8 mouse cellular contexts compared by ENCODE assay signal in genomic region chr7:15914252-15914651, GRCm38 (mm10). TPM values are rescaled to one million over a fixed set of nuclear protein-coding genes. Genes with fewer than 3 reads are reported as not detected.
DNase-seq lines count a peak whose midpoint lies in the region; ATAC-seq and TF ChIP-seq lines count a peak whose summit lies in the region.
"Had no signal": no experiment of that assay in that cellular context is flagged by ENCODE, and none has a peak within 500 bp of the region (broad histone marks: within the 10 kb centered on the region; RNA-seq: fewer than 3 reads in every experiment).

No protein-coding gene starts in this region.

- peaks cover 3% of the 10 kb centered on the region for H3K79me2 ChIP-seq in C2C12 (ENCODE audit: control insufficient read depth, insufficient read depth)
- H3K79me2 ChIP-seq in CH12.LX (replicated peaks; ENCODE audit: control insufficient read depth, extremely low read depth, insufficient read depth, poor library complexity, severe bottlenecking): no peaks in the 10 kb centered on the region

- DNase-seq in kidney, adult 18-20 months: peak; percentile 36
- DNase-seq in CH12.LX (ENCODE audit: extremely low read depth): peak; percentile 58
- peak; percentile 53 for DNase-seq in embryo, embryonic 10 days (ENCODE audit: low spot score)
- peak in 2 of 3 experiments; percentile 27 to 40 for DNase-seq in liver, embryonic 14.5 days (ENCODE audit: low read depth in 3 of 3, low spot score in 3 of 3)
- DNase-seq in spleen, adult 2 months (ENCODE audit: low read depth in 1 of 2, low spot score in 2 of 2): peak; percentile 21 to 37

- H3K4me1 ChIP-seq in kidney, embryonic 14.5 days (ENCODE audit: control insufficient read depth, insufficient read depth, low read length): no peaks in the 10 kb centered on the region
- peaks cover 5 to 10% of the 10 kb centered on the region in 2 experiments; a peak in 3 of 4 replicates for H3K4me1 ChIP-seq in CH12.LX (ENCODE audit: control insufficient read depth in 1 of 2, insufficient read depth in 2 of 2)
- peaks cover 2 to 7% of the 10 kb centered on the region in 2 experiments; a peak in 2 of 4 replicates for H3K4me1 ChIP-seq in liver, embryonic 14.5 days (replicated peaks; ENCODE audit: control insufficient read depth in 2 of 2, insufficient read depth in 2 of 2, low read length in 1 of 2)
- H3K4me1 ChIP-seq in spleen, adult 2 months (ENCODE audit: control insufficient read depth, insufficient read depth, insufficient read length): no peaks in the 10 kb centered on the region; the same call in 1 of the 2 replicates
- H3K4me1 ChIP-seq: lung, embryonic 15.5 days had no signal

- dilution Hi-C loops in CH12.LX (cut with MboI; ENCODE audit: extremely low pct_ligation_motif_present, extremely low pct_unique_long_range_greater_than_20kb, low sequenced_read_pairs): no loop called here

- ATAC-seq in kidney, embryonic 14.5 days (ENCODE audit: low FRiP score, low TSS enrichment): no peak
- ATAC-seq in liver, embryonic 14.5 days (ENCODE audit: insufficient read depth): no peak

- no peaks in the 10 kb centered on the region for H3K9me3 ChIP-seq in kidney, embryonic 14.5 days (ENCODE audit: control insufficient read depth, low read length)
- no peaks in the 10 kb centered on the region for H3K9me3 ChIP-seq in CH12.LX (replicated peaks; ENCODE audit: low read length)
- H3K9me3 ChIP-seq in liver, embryonic 14.5 days (ENCODE audit: control insufficient read depth, low read length): no peaks in the 10 kb centered on the region
- H3K9me3 ChIP-seq: lung, embryonic 15.5 days had no signal

- TF ChIP-seq RAD21 in CH12.LX (IDR thresholded peaks at IDR 0.05; ENCODE audit: low read depth, low read length): peak; percentile 52

- peaks cover 18% of the 10 kb centered on the region; the same call in 1 of the 2 replicates for H3K36me3 ChIP-seq in kidney, embryonic 14.5 days (ENCODE audit: control insufficient read depth, insufficient read depth, low read length)
- peaks cover 17% of the 10 kb centered on the region for H3K36me3 ChIP-seq in C2C12 (ENCODE audit: control insufficient read depth, insufficient read depth)
- peaks cover 22 to 30% of the 10 kb centered on the region in 2 experiments for H3K36me3 ChIP-seq in CH12.LX (replicated peaks in 1 of 2; ENCODE audit: control insufficient read depth in 1 of 2, insufficient read depth in 1 of 2, low read length in 1 of 2)
- H3K36me3 ChIP-seq in liver, embryonic 14.5 days (replicated peaks; ENCODE audit: control insufficient read depth, insufficient read depth, low read depth): no peaks in the 10 kb centered on the region; the same call in 1 of the 2 replicates
- H3K36me3 ChIP-seq in spleen, adult 2 months (ENCODE audit: control insufficient read depth, insufficient read depth, low read length): peaks cover 5% of the 10 kb centered on the region

- TF ChIP-seq CTCF in C2C12 (IDR thresholded peaks at IDR 0.05; ENCODE audit: control insufficient read depth, insufficient read depth, insufficient read length) (peak; percentile 8), CH12.LX (conservative IDR thresholded peaks at IDR 0.05 in 1 of 2, IDR thresholded peaks at IDR 0.05 in 1 of 2; ENCODE audit: low read depth in 2 of 2, low read length in 2 of 2) (peak; percentile 81 to 99)
- TF ChIP-seq CTCF in liver, embryonic 14.5 days (IDR thresholded peaks at IDR 0.05; ENCODE audit: low read depth): peak; percentile 82
- TF ChIP-seq CTCF in spleen, adult 2 months (IDR thresholded peaks at IDR 0.05; ENCODE audit: extremely low read depth, insufficient read depth, insufficient read length, insufficient replicate concordance): peak; percentile 36; the same call in 1 of the 2 replicates

- in situ Hi-C loops in CH12.LX (cut with MboI; ENCODE audit: low pct_ligation_motif_present, low pct_unique_long_range_greater_than_20kb, low sequenced_read_pairs): no loop called here

- TF ChIP-seq POLR2A in CH12.LX (IDR thresholded peaks at IDR 0.05; ENCODE audit: low read depth, low read length): no peak
- TF ChIP-seq POLR2A in spleen, adult 2 months (IDR thresholded peaks at IDR 0.05; ENCODE audit: low read depth, low read length): no peak

- H3K4me3 ChIP-seq in kidney, embryonic 14.5 days (ENCODE audit: low read length): no peak overlapping the region
- no peak overlapping the region for H3K4me3 ChIP-seq in C2C12 (ENCODE audit: insufficient read depth, poor library complexity, severe bottlenecking)
- H3K4me3 ChIP-seq in CH12.LX (replicated peaks in 1 of 3; ENCODE audit: low read depth in 2 of 3, low read length in 2 of 3, poor library complexity in 1 of 3): no peak overlapping the region
- no peak overlapping the region for H3K4me3 ChIP-seq in liver, embryonic 14.5 days (ENCODE audit: insufficient read depth in 1 of 2, low read depth in 2 of 2, low read length in 2 of 2)
- H3K4me3 ChIP-seq in spleen, adult 2 months (ENCODE audit: extremely low read depth, insufficient read depth, insufficient read length): no peak overlapping the region
- H3K4me3 ChIP-seq: lung, embryonic 15.5 days had no signal

- 37% methylated on average over 2 of the region's 2 CpGs for WGBS in kidney, embryonic 14.5 days
- WGBS in liver, embryonic 14.5 days (ENCODE audit: insufficient replicate concordance): 25% methylated on average over 2 of the region's 2 CpGs
- WGBS in spleen, adult 2 months: 18% methylated on average over 2 of the region's 2 CpGs

- no peak overlapping the region for H3K4me2 ChIP-seq in kidney, embryonic 14.5 days (replicated peaks; ENCODE audit: low read depth, low read length)
- H3K4me2 ChIP-seq in CH12.LX (ENCODE audit: insufficient read depth, low read depth, poor library complexity, severe bottlenecking): no peak overlapping the region
- H3K4me2 ChIP-seq in liver, embryonic 14.5 days (ENCODE audit: low read depth): no peak overlapping the region
- H3K4me2 ChIP-seq: lung, embryonic 15.5 days had no signal

- H3K79me3 ChIP-seq in C2C12 (ENCODE audit: low read depth): no peaks in the 10 kb centered on the region

- H3ac ChIP-seq in C2C12 (ENCODE audit: control insufficient read depth, insufficient read length, low read depth): no peak overlapping the region

- H3K27ac ChIP-seq in kidney, embryonic 14.5 days (ENCODE audit: low read depth, low read length): no peak overlapping the region
- H3K27ac ChIP-seq in CH12.LX (ENCODE audit: insufficient read depth, low read depth): no peak overlapping the region
- H3K27ac ChIP-seq in liver, embryonic 14.5 days: no peak overlapping the region
- no peak overlapping the region for H3K27ac ChIP-seq in spleen, adult 2 months (ENCODE audit: insufficient read depth, low read length)
- H3K27ac ChIP-seq: lung, embryonic 15.5 days had no signal

- TF ChIP-seq EP300 in CH12.LX (IDR thresholded peaks at IDR 0.05; ENCODE audit: low read length): no peak
- TF ChIP-seq EP300 in liver, embryonic 14.5 days (IDR thresholded peaks at IDR 0.05; ENCODE audit: low read depth): no peak

- no peak overlapping the region for H3K9ac ChIP-seq in kidney, embryonic 14.5 days (ENCODE audit: low read depth, low read length)
- H3K9ac ChIP-seq in CH12.LX (ENCODE audit: insufficient read depth, low read depth): no peak overlapping the region
- no peak overlapping the region for H3K9ac ChIP-seq in liver, embryonic 14.5 days (replicated peaks)
- H3K9ac ChIP-seq: lung, embryonic 15.5 days had no signal

- no peaks in the 10 kb centered on the region for H3K27me3 ChIP-seq in kidney, embryonic 14.5 days (ENCODE audit: control insufficient read depth, insufficient read depth, low read length)
- H3K27me3 ChIP-seq in C2C12 (ENCODE audit: control insufficient read depth, insufficient read depth, insufficient read length) (no peaks in the 10 kb centered on the region), CH12.LX (replicated peaks) (no peaks in the 10 kb centered on the region)
- no peaks in the 10 kb centered on the region for H3K27me3 ChIP-seq in liver, embryonic 14.5 days (ENCODE audit: control insufficient read depth, insufficient read depth, low read length)
- no peaks in the 10 kb centered on the region for H3K27me3 ChIP-seq in spleen, adult 2 months (ENCODE audit: control insufficient read depth, insufficient read depth, low read length)
- H3K27me3 ChIP-seq: lung, embryonic 15.5 days had no signal

RNA-seq across cellular contexts. Expression of gene Selenow, which starts 8.0 kb away (rescaled TPM):
- 811 and 907 TPM in 2 replicates for polyA plus RNA-seq in kidney, embryonic 14.5 days (2014; fragmentation: Nextera tagmentation; extraction: Ambion mirVana)
- polyA plus RNA-seq in C2C12 (2012; fragmentation: generic; extraction: Trizol) (423 TPM), CH12.LX (2012; ENCODE audit: insufficient read length, low read depth) (244 and 257 TPM in 2 replicates)
- total RNA-seq in CH12.LX (2012; rRNA removed) (62.2 and 65.2 TPM in 2 replicates), CH12.LX (2014; rRNA removed) (44.1 and 44.9 TPM in 2 replicates)
- 169 and 186 TPM in 2 replicates for polyA plus RNA-seq in liver, embryonic 14.5 days (2012; rRNA removed)
- 334 and 343 TPM in 2 replicates for polyA plus RNA-seq in liver, embryonic 14.5 days (2014; fragmentation: Nextera tagmentation; extraction: Ambion mirVana)
- 210 and 358 TPM in 2 replicates for polyA plus RNA-seq in spleen, adult 2 months (2012; rRNA removed)

RNA-seq across cellular contexts. Expression of gene Nop53, which starts 31.6 kb away (rescaled TPM):
- 203 and 216 TPM in 2 replicates for polyA plus RNA-seq in kidney, embryonic 14.5 days (2014; fragmentation: Nextera tagmentation; extraction: Ambion mirVana)
- polyA plus RNA-seq in C2C12 (2012; fragmentation: generic; extraction: Trizol) (228 TPM), CH12.LX (2012; ENCODE audit: insufficient read length, low read depth) (291 and 339 TPM in 2 replicates)
- total RNA-seq in CH12.LX (2012; rRNA removed) (234 and 310 TPM in 2 replicates), CH12.LX (2014; rRNA removed) (171 and 199 TPM in 2 replicates)
- 32.1 and 56.9 TPM in 2 replicates for polyA plus RNA-seq in liver, embryonic 14.5 days (2012; rRNA removed)
- polyA plus RNA-seq in liver, embryonic 14.5 days (2014; fragmentation: Nextera tagmentation; extraction: Ambion mirVana): 75.9 and 96.8 TPM in 2 replicates
- 147 and 203 TPM in 2 replicates for polyA plus RNA-seq in spleen, adult 2 months (2012; rRNA removed)

RNA-seq across cellular contexts. Expression of gene Crxos, which starts 31.8 kb away (rescaled TPM):
- not detected in 2 replicates for polyA plus RNA-seq in kidney, embryonic 14.5 days (2014; fragmentation: Nextera tagmentation; extraction: Ambion mirVana)
- polyA plus RNA-seq in C2C12 (2012; fragmentation: generic; extraction: Trizol) (not detected), CH12.LX (2012; ENCODE audit: insufficient read length, low read depth) (0.94 and 1.5 TPM in 2 replicates)
- total RNA-seq in CH12.LX (2012; rRNA removed) (0.71 TPM in 1 of 2 replicates, not detected in the other), CH12.LX (2014; rRNA removed) (1.1 and 1.7 TPM in 2 replicates)
- polyA plus RNA-seq in liver, embryonic 14.5 days (2012; rRNA removed): not detected in 2 replicates
- polyA plus RNA-seq in liver, embryonic 14.5 days (2014; fragmentation: Nextera tagmentation; extraction: Ambion mirVana): not detected in 2 replicates
- not detected in 2 replicates for polyA plus RNA-seq in spleen, adult 2 months (2012; rRNA removed)
- polyA plus RNA-seq: lung, embryonic 15.5 days had no signal

RNA-seq across cellular contexts. Expression of gene Crx, which starts 34.5 kb away (rescaled TPM):
- not detected in 2 replicates for polyA plus RNA-seq in kidney, embryonic 14.5 days (2014; fragmentation: Nextera tagmentation; extraction: Ambion mirVana)
- polyA plus RNA-seq in C2C12 (2012; fragmentation: generic; extraction: Trizol) (not detected), CH12.LX (2012; ENCODE audit: insufficient read length, low read depth) (not detected in 2 replicates)
- total RNA-seq in CH12.LX (2012; rRNA removed) (not detected in 2 replicates), CH12.LX (2014; rRNA removed) (not detected in 2 replicates)
- not detected in 2 replicates for polyA plus RNA-seq in liver, embryonic 14.5 days (2012; rRNA removed)
- polyA plus RNA-seq in liver, embryonic 14.5 days (2014; fragmentation: Nextera tagmentation; extraction: Ambion mirVana): not detected in 2 replicates
- polyA plus RNA-seq in spleen, adult 2 months (2012; rRNA removed): not detected in 2 replicates
- polyA plus RNA-seq: lung, embryonic 15.5 days had no signal

RNA-seq across cellular contexts. Expression of gene Ehd2, which starts 53.1 kb away (rescaled TPM):
- polyA plus RNA-seq in kidney, embryonic 14.5 days (2014; fragmentation: Nextera tagmentation; extraction: Ambion mirVana): 17.7 and 22.3 TPM in 2 replicates
- polyA plus RNA-seq in C2C12 (2012; fragmentation: generic; extraction: Trizol) (98.7 TPM), CH12.LX (2012; ENCODE audit: insufficient read length, low read depth) (4.4 and 5.2 TPM in 2 replicates)
- total RNA-seq in CH12.LX (2012; rRNA removed) (4.7 and 7.0 TPM in 2 replicates), CH12.LX (2014; rRNA removed) (1.1 and 1.2 TPM in 2 replicates)
- 2.5 and 2.7 TPM in 2 replicates for polyA plus RNA-seq in liver, embryonic 14.5 days (2012; rRNA removed)
- 3.0 and 3.2 TPM in 2 replicates for polyA plus RNA-seq in liver, embryonic 14.5 days (2014; fragmentation: Nextera tagmentation; extraction: Ambion mirVana)
- 17.2 and 19.5 TPM in 2 replicates for polyA plus RNA-seq in spleen, adult 2 months (2012; rRNA removed)

Comparison
In these comparisons a context has a peak if more than half of its experiments do, and no peak if none do; other contexts are left out.
1. CTCF ChIP-seq: peak in every context shown above with its lines; median percentile 90 in CH12.LX; 82 in liver, embryonic 14.5 days; 36 in spleen, adult 2 months; 8 in C2C12.